Mouse (Mus musculus) liver, embryonic 14.5 days (tissue): ENCODE data around the gene Piga.

Experiments used
- CTCF ChIP-seq: IDR thresholded peaks from 2 replicates; pipeline ENCODE4 v1.5.1; 2016; ENCODE audit warnings: antibody characterized with exemption, low read depth, control low read depth
- EP300 ChIP-seq: IDR thresholded peaks from 2 replicates; pipeline ENCODE4 v1.6.1; 2016; ENCODE audit warnings: antibody characterized with exemption, low read depth

DNA sequence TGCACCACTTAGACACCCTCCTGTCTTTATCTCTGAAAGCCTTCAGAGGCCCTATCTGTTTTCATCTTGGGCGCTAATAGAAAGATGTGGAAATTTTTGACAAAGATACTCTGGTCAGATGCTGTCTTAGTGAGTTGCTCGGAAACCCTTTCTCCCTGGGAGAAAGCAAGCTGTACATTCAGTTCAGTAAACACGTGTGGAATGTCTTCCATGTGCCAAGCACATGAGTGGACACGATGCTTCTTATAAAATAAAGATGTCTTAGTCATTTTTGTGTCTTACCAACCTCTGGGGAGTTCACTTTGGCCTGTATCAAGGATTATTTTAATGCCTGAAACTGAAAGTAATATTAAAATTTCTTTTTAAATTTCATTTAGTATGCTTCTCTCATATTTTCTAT is 39.9 kb upstream of the Piga start:
- TF ChIP-seq CTCF (no peak), EP300 (no peak)
